Mouse (Mus musculus): ENCODE data around the gene Dab1. TPM values are rescaled to one million over a fixed set of nuclear protein-coding genes. Genes with fewer than 3 reads are reported as not detected.
A peak's percentile ranks its signal among the peaks of the same experiment; 100 is the strongest.

Gene Dab1
- polyA plus RNA-seq, 1 experiment from 2014 or later, result 22.8 TPM

- Histone ChIP-seq H3K9me3 (replicated peaks; ENCODE audit: low read length) (no peaks in the 10 kb centered on the region), H3K4me1 (replicated peaks; ENCODE audit: insufficient read depth, low read length) (no peaks in the 10 kb centered on the region), H3K4me2 (ENCODE audit: low read length) (no peak overlapping the region), H3K36me3 (ENCODE audit: insufficient read depth, low read length) (no peaks in the 10 kb centered on the region), H3K4me3 (replicated peaks; ENCODE audit: low read depth, low read length) (no peak overlapping the region), H3K9ac (ENCODE audit: low read depth, low read length) (no peak overlapping the region), H3K27me3 (ENCODE audit: insufficient read depth, low read length) (no peaks in the 10 kb centered on the region), H3K27ac (no peak overlapping the region)
- WGBS, result 76% methylated on average over 4 of the region's 4 CpGs
- TF ChIP-seq CTCF (IDR thresholded peaks at IDR 0.05; ENCODE audit: low read depth), result peak; percentile 43
- DNase-seq (ENCODE audit: low spot score) (no peak), ATAC-seq (replicated peaks; ENCODE audit: low FRiP score, low read depth) (no peak)
Observed at GRCm38 (mm10) chr4:104570523-104570922, 951.4 kb downstream of the Dab1 start.

GRCm38 (mm10) chr4:104572440-104572839 is 953.3 kb downstream of the Dab1 start:
- no peak for DNase-seq (ENCODE audit: low spot score)
- 68% methylated on average over 8 of the region's 8 CpGs for WGBS
- H3K4me3 ChIP-seq (replicated peaks; ENCODE audit: low read depth, low read length), result no peak overlapping the region
- H3K9me3 ChIP-seq (replicated peaks; ENCODE audit: low read length), result no peaks in the 10 kb centered on the region
- no peak for ATAC-seq (replicated peaks; ENCODE audit: low FRiP score, low read depth)
- TF ChIP-seq CTCF (IDR thresholded peaks at IDR 0.05; ENCODE audit: low read depth), result no peak
- H3K9ac ChIP-seq (ENCODE audit: low read depth, low read length), result no peak overlapping the region
- no peak overlapping the region for H3K27ac ChIP-seq
- no peaks in the 10 kb centered on the region for H3K27me3 ChIP-seq (ENCODE audit: insufficient read depth, low read length)
- H3K36me3 ChIP-seq (ENCODE audit: insufficient read depth, low read length), result no peaks in the 10 kb centered on the region
- H3K4me1 ChIP-seq (replicated peaks; ENCODE audit: insufficient read depth, low read length), result no peaks in the 10 kb centered on the region
- no peak overlapping the region for H3K4me2 ChIP-seq (ENCODE audit: low read length)

GRCm38 (mm10) chr4:104573419-104573818 is 954.3 kb downstream of the Dab1 start:
- Histone ChIP-seq H3K4me2 (ENCODE audit: low read length) (no peak overlapping the region), H3K36me3 (ENCODE audit: insufficient read depth, low read length) (no peaks in the 10 kb centered on the region), H3K4me3 (replicated peaks; ENCODE audit: low read depth, low read length) (no peak overlapping the region), H3K27me3 (ENCODE audit: insufficient read depth, low read length) (no peaks in the 10 kb centered on the region), H3K27ac (no peak overlapping the region), H3K4me1 (replicated peaks; ENCODE audit: insufficient read depth, low read length) (no peaks in the 10 kb centered on the region), H3K9ac (ENCODE audit: low read depth, low read length) (no peak overlapping the region), H3K9me3 (replicated peaks; ENCODE audit: low read length) (no peaks in the 10 kb centered on the region)
- DNase-seq (ENCODE audit: low spot score) (no peak), ATAC-seq (replicated peaks; ENCODE audit: low FRiP score, low read depth) (no peak)
- no peak for TF ChIP-seq CTCF (IDR thresholded peaks at IDR 0.05; ENCODE audit: low read depth)
- 78% methylated on average over 7 of the region's 7 CpGs for WGBS

- Histone ChIP-seq H3K4me1 (replicated peaks; ENCODE audit: insufficient read depth, low read length) (no peaks in the 10 kb centered on the region), H3K27me3 (ENCODE audit: insufficient read depth, low read length) (no peaks in the 10 kb centered on the region), H3K4me3 (replicated peaks; ENCODE audit: low read depth, low read length) (no peak overlapping the region), H3K9me3 (replicated peaks; ENCODE audit: low read length) (no peaks in the 10 kb centered on the region), H3K27ac (no peak overlapping the region), H3K36me3 (ENCODE audit: insufficient read depth, low read length) (no peaks in the 10 kb centered on the region), H3K9ac (ENCODE audit: low read depth, low read length) (no peak overlapping the region), H3K4me2 (ENCODE audit: low read length) (no peak overlapping the region)
- no peak for ATAC-seq (replicated peaks; ENCODE audit: low FRiP score, low read depth)
- DNase-seq (ENCODE audit: low spot score), result peak; percentile 44
- TF ChIP-seq CTCF (IDR thresholded peaks at IDR 0.05; ENCODE audit: low read depth), result no peak
- WGBS, result 40% methylated on average over 3 of the region's 3 CpGs
Observed at GRCm38 (mm10) chr4:104578370-104578769, 959.2 kb downstream of the Dab1 start.

DNA sequence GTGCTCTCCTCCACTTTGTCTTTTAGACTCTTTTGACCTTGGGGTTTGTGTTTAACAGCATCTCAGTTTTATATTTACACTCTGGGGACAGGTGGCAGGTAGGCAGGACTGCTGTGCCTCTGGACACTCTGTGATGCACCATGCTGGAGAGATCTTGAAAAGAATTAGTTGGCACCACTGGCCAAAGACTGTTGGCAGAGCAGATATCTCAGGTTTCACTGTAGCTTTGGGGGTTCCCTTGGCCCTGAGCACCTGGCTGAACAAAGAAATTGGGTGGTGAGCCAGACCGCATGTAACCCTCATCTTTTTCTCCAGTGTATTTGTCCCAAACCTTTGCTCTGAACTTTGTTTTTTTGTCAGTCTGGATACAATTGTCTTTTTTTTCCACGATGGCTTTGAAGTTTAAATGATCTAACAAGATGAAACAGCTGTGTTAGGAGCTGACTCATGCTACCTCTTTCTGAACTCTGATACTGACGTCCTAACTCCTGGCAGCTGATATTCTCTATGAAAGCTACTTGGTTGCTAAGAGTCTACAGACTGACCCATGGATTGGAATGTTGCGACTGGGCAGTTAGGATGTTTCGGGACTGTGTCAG is 960.9 kb downstream of the Dab1 start:
- no peak overlapping the region for H3K9ac ChIP-seq (ENCODE audit: low read depth, low read length)
- no peak overlapping the region for H3K27ac ChIP-seq
- no peaks in the 10 kb centered on the region for H3K36me3 ChIP-seq (ENCODE audit: insufficient read depth, low read length)
- WGBS, result 77% methylated on average over 5 of the region's 5 CpGs
- H3K27me3 ChIP-seq (ENCODE audit: insufficient read depth, low read length), result no peaks in the 10 kb centered on the region
- ATAC-seq (replicated peaks; ENCODE audit: low FRiP score, low read depth), result no peak
- H3K4me1 ChIP-seq (replicated peaks; ENCODE audit: insufficient read depth, low read length), result no peaks in the 10 kb centered on the region
- no peaks in the 10 kb centered on the region for H3K9me3 ChIP-seq (replicated peaks; ENCODE audit: low read length)
- no peak overlapping the region for H3K4me2 ChIP-seq (ENCODE audit: low read length)
- no peak for DNase-seq (ENCODE audit: low spot score)
- no peak overlapping the region for H3K4me3 ChIP-seq (replicated peaks; ENCODE audit: low read depth, low read length)
- TF ChIP-seq CTCF (IDR thresholded peaks at IDR 0.05; ENCODE audit: low read depth), result no peak

DNA sequence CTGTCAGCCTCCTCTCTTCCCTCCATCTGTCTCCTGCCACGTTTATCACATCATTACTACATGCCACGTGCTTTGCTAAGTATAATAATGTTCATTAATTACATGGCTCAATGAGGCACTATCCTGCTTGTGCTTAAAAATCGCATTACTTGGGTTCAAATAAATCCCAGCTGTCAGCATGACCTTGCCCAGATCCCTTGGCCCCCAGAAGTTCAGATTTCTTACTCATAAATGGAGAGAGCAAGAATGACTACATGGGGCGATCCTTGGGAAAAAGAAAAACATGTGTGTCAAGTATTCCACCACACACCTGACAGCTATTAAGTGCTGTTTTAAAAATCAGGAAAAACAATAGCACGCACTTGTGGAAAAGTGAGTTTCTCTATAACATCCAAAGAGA is 963.6 kb downstream of the Dab1 start:
- TF ChIP-seq CTCF (IDR thresholded peaks at IDR 0.05; ENCODE audit: low read depth), result no peak
- H3K4me1 ChIP-seq (replicated peaks; ENCODE audit: insufficient read depth, low read length), result no peaks in the 10 kb centered on the region
- 25% methylated on average over 5 of the region's 5 CpGs for WGBS
- no peaks in the 10 kb centered on the region for H3K27me3 ChIP-seq (ENCODE audit: insufficient read depth, low read length)
- ATAC-seq (replicated peaks; ENCODE audit: low FRiP score, low read depth), result no peak
- H3K9ac ChIP-seq (ENCODE audit: low read depth, low read length), result no peak overlapping the region
- H3K4me2 ChIP-seq (ENCODE audit: low read length), result no peak overlapping the region
- H3K27ac ChIP-seq, result no peak overlapping the region
- H3K9me3 ChIP-seq (replicated peaks; ENCODE audit: low read length), result no peaks in the 10 kb centered on the region
- no peak for DNase-seq (ENCODE audit: low spot score)
- H3K36me3 ChIP-seq (ENCODE audit: insufficient read depth, low read length), result no peaks in the 10 kb centered on the region
- H3K4me3 ChIP-seq (replicated peaks; ENCODE audit: low read depth, low read length), result no peak overlapping the region

DNA sequence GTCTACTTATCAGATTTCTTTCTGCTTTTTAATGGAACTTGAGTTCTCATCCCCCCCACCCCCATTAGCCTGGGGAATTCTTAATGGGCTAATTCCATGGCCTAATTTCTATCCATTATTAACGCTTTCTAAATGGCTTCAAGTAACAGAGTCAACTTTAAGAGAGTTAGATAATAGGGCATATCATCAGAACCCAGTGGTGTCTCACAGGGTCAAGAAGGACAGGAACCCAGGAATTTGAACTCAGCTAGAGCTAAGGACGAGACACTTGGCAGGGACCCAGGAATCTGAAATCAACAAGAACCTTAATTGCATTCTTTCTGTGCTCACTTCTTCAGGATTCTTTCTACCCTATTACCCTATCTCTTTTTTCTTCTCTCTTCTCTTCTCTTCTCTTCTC is 968.7 kb downstream of the Dab1 start:
- Histone ChIP-seq H3K27me3 (ENCODE audit: insufficient read depth, low read length) (no peaks in the 10 kb centered on the region), H3K9ac (ENCODE audit: low read depth, low read length) (no peak overlapping the region), H3K36me3 (ENCODE audit: insufficient read depth, low read length) (no peaks in the 10 kb centered on the region), H3K4me1 (replicated peaks; ENCODE audit: insufficient read depth, low read length) (no peaks in the 10 kb centered on the region), H3K4me3 (replicated peaks; ENCODE audit: low read depth, low read length) (no peak overlapping the region), H3K9me3 (replicated peaks; ENCODE audit: low read length) (no peaks in the 10 kb centered on the region), H3K4me2 (ENCODE audit: low read length) (no peak overlapping the region), H3K27ac (no peak overlapping the region)
- 55% methylated on average over 2 of the region's 2 CpGs for WGBS
- DNase-seq (ENCODE audit: low spot score) (no peak), ATAC-seq (replicated peaks; ENCODE audit: low FRiP score, low read depth) (no peak)
- TF ChIP-seq CTCF (IDR thresholded peaks at IDR 0.05; ENCODE audit: low read depth), result no peak

Measured in kidney, postnatal 0 days (tissue).